Mouse (Mus musculus) layer of hippocampus, adult 2 months (tissue): ENCODE results near the gene Tlcd1. TPM values are rescaled to one million over a fixed set of nuclear protein-coding genes. Genes with fewer than 3 reads are reported as not detected.
A peak's percentile ranks its signal among the peaks of the same experiment; 100 is the strongest.
"Not testable (repeated sequence)": the region's sequence is repeated elsewhere in the genome, so short reads cannot be mapped to it uniquely, and the experiment has no call there.

Experiments
- DNase-seq, 2 experiments: peaks; one replicate each; pipeline ENCODE4 v3.0.0; 2022; ENCODE audit warnings: low spot score in 2 of 2
- H3K27ac ChIP-seq: fragments of 200-600 bp; 2 replicates; pipeline ENCODE4 v1.8.1; 2022
- H3K4me3 ChIP-seq: fragments of 200-600 bp; 2 replicates; pipeline ENCODE4 v1.8.1; 2022; ENCODE audit warnings: mild to moderate bottlenecking
- CTCF ChIP-seq: fragments of 200-600 bp; conservative IDR thresholded peaks from 2 replicates; pipeline ENCODE4 v1.8.1; 2022; ENCODE audit warnings: antibody characterized with exemption, mild to moderate bottlenecking, moderate library complexity
- total RNA-seq, 2 experiments: library from RNA; stranded (reverse); gene quantifications; 2 replicates each; pipeline ENCODE4 v1.2.3; 2021

Tlcd1 gene
- total RNA-seq, 2 experiments from 2014 or later = 21.1 to 24.3 TPM

GRCm38 (mm10) chr11:78182961-78183844 lies 6.7 kb downstream of the Tlcd1 start, which contains the start of gene Rpl23a:
Rpl23a (minus strand) TSS chr11:78183584.
- DNase-seq = peak; percentile 82 to 91
- H3K27ac ChIP-seq = peak within 1 kb of the TSS; percentile 97
- TF ChIP-seq CTCF = peak; percentile 64
- H3K4me3 ChIP-seq = peak within 1 kb of the TSS; percentile 100

GRCm38 (mm10) chr11:78183884-78184514 lies 7.5 kb downstream of the Tlcd1 start:
- no peak for TF ChIP-seq CTCF
- Histone ChIP-seq H3K4me3 (peak overlapping the region; percentile 100), H3K27ac (peak overlapping the region; percentile 97)
- no peak for DNase-seq

- not testable (repeated sequence) for DNase-seq, H3K27ac ChIP-seq, H3K4me3 ChIP-seq
These were observed 8.2 kb downstream of the Tlcd1 start for GRCm38 (mm10) chr11:78184702-78185101.

GRCm38 (mm10) chr11:78188331-78189233 lies 12.1 kb downstream of the Tlcd1 start, which contains the start of gene Rab34:
Rab34 (plus strand) TSS chr11:78188430.
- Histone ChIP-seq H3K27ac (peak within 1 kb of the TSS; percentile 95), H3K4me3 (peak within 1 kb of the TSS; percentile 79)
- no peak for TF ChIP-seq CTCF
- peak; percentile 76 to 79 for DNase-seq

GRCm38 (mm10) chr11:78189234-78190040 lies 12.9 kb downstream of the Tlcd1 start:
- Histone ChIP-seq H3K27ac (peak overlapping the region; percentile 95), H3K4me3 (peak overlapping the region; percentile 79)
- no peak for TF ChIP-seq CTCF
- peak; percentile 68 to 72 for DNase-seq

- H3K27ac ChIP-seq = peak overlapping the region; percentile 95
- no peak for TF ChIP-seq CTCF
- peak overlapping the region; percentile 79 for H3K4me3 ChIP-seq
- DNase-seq = no peak
These were observed 13.5 kb downstream of the Tlcd1 start for GRCm38 (mm10) chr11:78190041-78190440.

- Histone ChIP-seq H3K4me3 (no peak within 1 kb of the TSS), H3K27ac (no peak within 1 kb of the TSS)
- DNase-seq = no peak
- TF ChIP-seq CTCF = no peak
These were observed 16.6 kb downstream of the Tlcd1 start, which contains the start of gene Proca1 for GRCm38 (mm10) chr11:78193113-78193512. Proca1 (plus strand) TSS chr11:78193392.

- no peak for DNase-seq
- H3K27ac ChIP-seq = peak overlapping the region; percentile 51; the same call in 1 of the 2 replicates
- peak overlapping the region; percentile 49 for H3K4me3 ChIP-seq
- no peak for TF ChIP-seq CTCF
These were observed 18.0 kb downstream of the Tlcd1 start for GRCm38 (mm10) chr11:78194411-78195100.

GRCm38 (mm10) chr11:78195101-78195863 lies 18.8 kb downstream of the Tlcd1 start:
- H3K27ac ChIP-seq = peak overlapping the region; percentile 51; the same call in 1 of the 2 replicates
- DNase-seq = no peak
- TF ChIP-seq CTCF = no peak
- H3K4me3 ChIP-seq = peak overlapping the region; percentile 49

- H3K4me3 ChIP-seq = no peak overlapping the region
- no peak overlapping the region for H3K27ac ChIP-seq
- no peak for DNase-seq
- TF ChIP-seq CTCF = no peak
These were observed 25.9 kb downstream of the Tlcd1 start for GRCm38 (mm10) chr11:78202372-78202771.
